Mouse (Mus musculus) ES-Bruce4 (cell line): ENCODE results near the gene Ttc7. TPM values are rescaled to one million over a fixed set of nuclear protein-coding genes. Genes with fewer than 3 reads are reported as not detected.
A peak's percentile ranks its signal among the peaks of the same experiment; 100 is the strongest.

ENCODE experiments used
- H3K27ac ChIP-seq: 2 replicates; pipeline ENCODE4 v1.5.1; 2012; ENCODE audit warnings: low read length, inconsistent platforms; ENCODE audit not compliant: insufficient read depth
- H3K27me3 ChIP-seq: 2 replicates; pipeline ENCODE4 v1.6.1; 2012; ENCODE audit warnings: mild to moderate bottlenecking, low read length, inconsistent platforms; ENCODE audit not compliant: control insufficient read depth, poor library complexity, insufficient read depth, severe bottlenecking
- H3K36me3 ChIP-seq: 2 replicates; pipeline ENCODE4 v1.6.1; 2012; ENCODE audit warnings: inconsistent platforms, mild to moderate bottlenecking, low read length, moderate library complexity; ENCODE audit not compliant: control insufficient read depth, poor library complexity, insufficient read depth, severe bottlenecking
- H3K4me1 ChIP-seq: one replicate; pipeline ENCODE4 v1.8.1; 2011; ENCODE audit warnings: low read length; ENCODE audit not compliant: control insufficient read depth, insufficient read depth
- H3K4me3 ChIP-seq: 2 replicates; pipeline ENCODE4 v1.5.1; 2011; ENCODE audit warnings: low read depth, mild to moderate bottlenecking, low read length
- H3K9ac ChIP-seq: 2 replicates; pipeline ENCODE4 v1.6.1; 2012; ENCODE audit warnings: low read depth, mild to moderate bottlenecking, inconsistent platforms; ENCODE audit not compliant: poor library complexity, severe bottlenecking
- H3K9me3 ChIP-seq: replicated peaks from 2 replicates; pipeline ENCODE4 v1.6.1; 2012; ENCODE audit warnings: mild to moderate bottlenecking, low read length, inconsistent platforms; ENCODE audit not compliant: control insufficient read depth, poor library complexity, insufficient read depth, severe bottlenecking
- CTCF ChIP-seq: IDR thresholded peaks from one replicate; pipeline ENCODE4 v1.8.1; 2011; ENCODE audit warnings: low read depth, low read length
- EP300 ChIP-seq: IDR thresholded peaks from 2 replicates; pipeline ENCODE4 v1.6.1; 2011; ENCODE audit warnings: low read depth, low read length; ENCODE audit not compliant: insufficient read depth
- POLR2A ChIP-seq: IDR thresholded peaks from one replicate; pipeline ENCODE4 v1.8.1; 2011; ENCODE audit warnings: low read length; ENCODE audit not compliant: insufficient read depth
- polyA plus RNA-seq: library from polyadenylated mRNA; stranded (reverse); fragments of >200 nt; gene quantifications from 2 replicates; pipeline ENCODE4 v1.2.4, GENCODE M21; 2011; ENCODE audit warnings: low read depth; ENCODE audit not compliant: missing spikeins, insufficient read depth, insufficient read length

The Ttc7 gene
- polyA plus RNA-seq, 1 experiment: 10.7 TPM

GRCm38 (mm10) chr17:87326987-87327386 is 44.3 kb downstream of the Ttc7 start:
- peaks cover 8% of the 10 kb centered on the region for H3K4me1 ChIP-seq
- H3K9me3 ChIP-seq: no peaks in the 10 kb centered on the region
- no peaks in the 10 kb centered on the region for H3K27me3 ChIP-seq
- H3K4me3 ChIP-seq: no peak overlapping the region
- TF ChIP-seq POLR2A (no peak), EP300 (no peak), CTCF (no peak)
- no peaks in the 10 kb centered on the region for H3K36me3 ChIP-seq
- no peak overlapping the region for H3K9ac ChIP-seq
- H3K27ac ChIP-seq: no peak overlapping the region

GRCm38 (mm10) chr17:87327645-87328044 is 45.0 kb downstream of the Ttc7 start:
- Histone ChIP-seq H3K4me3 (no peak overlapping the region), H3K4me1 (peaks cover 8% of the 10 kb centered on the region), H3K27ac (no peak overlapping the region), H3K36me3 (no peaks in the 10 kb centered on the region), H3K9ac (no peak overlapping the region), H3K27me3 (no peaks in the 10 kb centered on the region), H3K9me3 (no peaks in the 10 kb centered on the region)
- no peak for TF ChIP-seq POLR2A
- TF ChIP-seq EP300: no peak
- no peak for TF ChIP-seq CTCF

GRCm38 (mm10) chr17:87328177-87328768 is 45.6 kb downstream of the Ttc7 start:
- peaks cover 8% of the 10 kb centered on the region for H3K4me1 ChIP-seq
- H3K9ac ChIP-seq: no peak overlapping the region
- TF ChIP-seq EP300: no peak
- no peak for TF ChIP-seq CTCF
- TF ChIP-seq POLR2A: no peak
- no peaks in the 10 kb centered on the region for H3K27me3 ChIP-seq
- H3K9me3 ChIP-seq: no peaks in the 10 kb centered on the region
- no peak overlapping the region for H3K4me3 ChIP-seq
- H3K27ac ChIP-seq: no peak overlapping the region
- H3K36me3 ChIP-seq: no peaks in the 10 kb centered on the region

- no peak overlapping the region for H3K27ac ChIP-seq
- H3K4me1 ChIP-seq: peaks cover 8% of the 10 kb centered on the region
- H3K4me3 ChIP-seq: no peak overlapping the region
- H3K9me3 ChIP-seq: no peaks in the 10 kb centered on the region
- H3K9ac ChIP-seq: no peak overlapping the region
- no peak for TF ChIP-seq CTCF
- no peak for TF ChIP-seq EP300
- no peak for TF ChIP-seq POLR2A
- no peaks in the 10 kb centered on the region for H3K27me3 ChIP-seq
- no peaks in the 10 kb centered on the region for H3K36me3 ChIP-seq
These were observed 46.5 kb downstream of the Ttc7 start for GRCm38 (mm10) chr17:87329144-87329700.

- H3K9ac ChIP-seq: no peak overlapping the region
- H3K27ac ChIP-seq: no peak overlapping the region
- H3K4me1 ChIP-seq: peaks cover 8% of the 10 kb centered on the region
- H3K4me3 ChIP-seq: peak overlapping the region; percentile 39
- no peaks in the 10 kb centered on the region for H3K27me3 ChIP-seq
- TF ChIP-seq EP300 (no peak), POLR2A (no peak), CTCF (no peak)
- no peaks in the 10 kb centered on the region for H3K36me3 ChIP-seq
- no peaks in the 10 kb centered on the region for H3K9me3 ChIP-seq
These were observed 47.7 kb downstream of the Ttc7 start for GRCm38 (mm10) chr17:87330250-87330920.

GRCm38 (mm10) chr17:87330921-87331291 is 48.2 kb downstream of the Ttc7 start:
- H3K27ac ChIP-seq: no peak overlapping the region
- H3K4me3 ChIP-seq: peak overlapping the region; percentile 6; the same call in 1 of the 2 replicates
- no peak overlapping the region for H3K9ac ChIP-seq

More at GRCm38 (mm10) chr17:87330921-87331291, 48.2 kb downstream of the Ttc7 start:
- TF ChIP-seq EP300 (no peak), POLR2A (no peak), CTCF (no peak)
- Histone ChIP-seq H3K4me1 (peaks cover 8% of the 10 kb centered on the region), H3K27me3 (no peaks in the 10 kb centered on the region), H3K9me3 (no peaks in the 10 kb centered on the region), H3K36me3 (no peaks in the 10 kb centered on the region)
